Mouse (Mus musculus): ENCODE data around the gene Gm13285. TPM values are rescaled to one million over a fixed set of nuclear protein-coding genes. Genes with fewer than 3 reads are reported as not detected.

Gm13285 gene
- polyA plus RNA-seq, 1 experiment from 2014 or later, result 0.13 TPM

Other genes with a start within 250 kb of the Gm13285 start
- gene Ifna15, start 241.4 kb upstream of the Gm13285 start, polyA plus RNA-seq (2015; fragmentation: Nextera tagmentation; extraction: Ambion mirVana), result not detected in 2 replicates
- gene Ifna14, start 227.9 kb upstream of the Gm13285 start, polyA plus RNA-seq (2015; fragmentation: Nextera tagmentation; extraction: Ambion mirVana), result not detected in 2 replicates
- not detected in 2 replicates for gene Ifna9, start 207.3 kb upstream of the Gm13285 start, polyA plus RNA-seq (2015; fragmentation: Nextera tagmentation; extraction: Ambion mirVana)
- not detected in 2 replicates for gene Ifna12, start 196.3 kb upstream of the Gm13285 start, polyA plus RNA-seq (2015; fragmentation: Nextera tagmentation; extraction: Ambion mirVana)
- not detected in 2 replicates for gene C87499, start 165.3 kb upstream of the Gm13285 start, polyA plus RNA-seq (2015; fragmentation: Nextera tagmentation; extraction: Ambion mirVana)
- gene Ifna13, start 155.2 kb upstream of the Gm13285 start, polyA plus RNA-seq (2015; fragmentation: Nextera tagmentation; extraction: Ambion mirVana), result not detected in 2 replicates
- gene Ifna16, start 122.7 kb upstream of the Gm13285 start, polyA plus RNA-seq (2015; fragmentation: Nextera tagmentation; extraction: Ambion mirVana), result not detected in 2 replicates
- not detected in 2 replicates for gene Ifna2, start 115.8 kb upstream of the Gm13285 start, polyA plus RNA-seq (2015; fragmentation: Nextera tagmentation; extraction: Ambion mirVana)
- not detected in 2 replicates for gene Ifnab, start 108.3 kb upstream of the Gm13285 start, polyA plus RNA-seq (2015; fragmentation: Nextera tagmentation; extraction: Ambion mirVana)
- gene Gm26566, start 77.9 kb upstream of the Gm13285 start, polyA plus RNA-seq (2015; fragmentation: Nextera tagmentation; extraction: Ambion mirVana), result 1.2 and 1.8 TPM in 2 replicates
- 100 and 103 TPM in 2 replicates for gene Klhl9, start 77.2 kb upstream of the Gm13285 start, polyA plus RNA-seq (2015; fragmentation: Nextera tagmentation; extraction: Ambion mirVana)
- not detected in 2 replicates for gene Gm13271, start 44.8 kb upstream of the Gm13285 start, polyA plus RNA-seq (2015; fragmentation: Nextera tagmentation; extraction: Ambion mirVana)
- gene Gm13283, start 39.5 kb upstream of the Gm13285 start, polyA plus RNA-seq (2015; fragmentation: Nextera tagmentation; extraction: Ambion mirVana), result 0.16 TPM in 1 of 2 replicates, not detected in the other
- gene Gm13290, start 25.8 kb upstream of the Gm13285 start, polyA plus RNA-seq (2015; fragmentation: Nextera tagmentation; extraction: Ambion mirVana), result 0.25 TPM in 1 of 2 replicates, not detected in the other
- gene Gm13289, start 22.7 kb upstream of the Gm13285 start, polyA plus RNA-seq (2015; fragmentation: Nextera tagmentation; extraction: Ambion mirVana), result not detected in 2 replicates
- not detected in 2 replicates for gene Gm13272, start 19.8 kb upstream of the Gm13285 start, polyA plus RNA-seq (2015; fragmentation: Nextera tagmentation; extraction: Ambion mirVana)
- gene Ifnz, start 17.5 kb upstream of the Gm13285 start, polyA plus RNA-seq (2015; fragmentation: Nextera tagmentation; extraction: Ambion mirVana), result not detected in 2 replicates
- gene Gm13276, start 14.0 kb upstream of the Gm13285 start, polyA plus RNA-seq (2015; fragmentation: Nextera tagmentation; extraction: Ambion mirVana), result not detected in 2 replicates
- gene Gm13277, start 11.0 kb upstream of the Gm13285 start, polyA plus RNA-seq (2015; fragmentation: Nextera tagmentation; extraction: Ambion mirVana), result not detected in 2 replicates
- gene Gm13278, start 8.1 kb upstream of the Gm13285 start, polyA plus RNA-seq (2015; fragmentation: Nextera tagmentation; extraction: Ambion mirVana), result not detected in 2 replicates
- not detected in 2 replicates for gene Gm13275, start 5.2 kb upstream of the Gm13285 start, polyA plus RNA-seq (2015; fragmentation: Nextera tagmentation; extraction: Ambion mirVana)
- not detected in 2 replicates for gene Gm13279, start 2.3 kb upstream of the Gm13285 start, polyA plus RNA-seq (2015; fragmentation: Nextera tagmentation; extraction: Ambion mirVana)
- not detected in 2 replicates for gene Gm13287, start 3.6 kb downstream of the Gm13285 start, polyA plus RNA-seq (2015; fragmentation: Nextera tagmentation; extraction: Ambion mirVana)
- gene Gm13288, start 5.9 kb downstream of the Gm13285 start, polyA plus RNA-seq (2015; fragmentation: Nextera tagmentation; extraction: Ambion mirVana), result not detected in 2 replicates
- gene Ifna7, start 16.6 kb downstream of the Gm13285 start, polyA plus RNA-seq (2015; fragmentation: Nextera tagmentation; extraction: Ambion mirVana), result not detected in 2 replicates
- gene Ifna11, start 20.3 kb downstream of the Gm13285 start, polyA plus RNA-seq (2015; fragmentation: Nextera tagmentation; extraction: Ambion mirVana), result not detected in 2 replicates
- gene Ifna6, start 27.8 kb downstream of the Gm13285 start, polyA plus RNA-seq (2015; fragmentation: Nextera tagmentation; extraction: Ambion mirVana), result not detected in 2 replicates
- gene Ifna5, start 35.9 kb downstream of the Gm13285 start, polyA plus RNA-seq (2015; fragmentation: Nextera tagmentation; extraction: Ambion mirVana), result not detected in 2 replicates
- gene Ifna4, start 42.2 kb downstream of the Gm13285 start, polyA plus RNA-seq (2015; fragmentation: Nextera tagmentation; extraction: Ambion mirVana), result not detected in 2 replicates
- not detected in 2 replicates for gene Ifna1, start 50.4 kb downstream of the Gm13285 start, polyA plus RNA-seq (2015; fragmentation: Nextera tagmentation; extraction: Ambion mirVana)
- not detected in 2 replicates for gene Ifne, start 80.5 kb downstream of the Gm13285 start, polyA plus RNA-seq (2015; fragmentation: Nextera tagmentation; extraction: Ambion mirVana)